Mouse (Mus musculus): ENCODE data around the gene Pctp. TPM values are rescaled to one million over a fixed set of nuclear protein-coding genes. Genes with fewer than 3 reads are reported as not detected.

The Pctp gene
- polyA plus RNA-seq, 1 experiment from 2014 or later, result 20.3 TPM

DNA sequence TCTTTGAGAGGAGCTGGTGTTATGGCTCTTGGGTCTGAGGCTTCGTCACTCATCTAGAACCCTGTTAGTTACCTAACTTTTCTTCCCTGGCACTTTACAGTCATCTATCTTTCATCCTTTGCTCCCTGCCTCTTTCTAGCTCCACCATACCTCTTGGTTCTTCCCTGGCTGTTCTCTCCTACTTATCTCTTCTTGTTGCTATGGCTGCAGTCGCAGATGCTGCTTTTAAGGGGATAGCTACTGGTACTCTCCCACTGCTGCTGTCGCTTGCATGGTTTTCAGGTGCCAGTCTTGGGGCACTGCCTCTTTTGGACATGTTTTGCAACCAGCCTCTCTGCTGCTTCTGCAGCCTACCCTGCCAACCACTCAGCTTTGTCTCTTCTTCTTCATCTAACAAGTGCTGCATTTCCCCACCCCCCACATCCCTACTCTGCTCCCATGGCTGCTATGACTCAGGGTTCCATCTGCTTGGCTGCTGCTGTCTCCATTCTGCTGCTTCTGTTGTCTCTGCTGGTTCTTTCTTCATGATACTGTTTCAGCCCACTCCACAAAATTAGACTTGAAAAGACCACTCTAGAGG, 51.9 kb downstream of the Pctp start:
- H3K27me3 ChIP-seq (replicated peaks), result no peaks in the 10 kb centered on the region
- H3K9me3 ChIP-seq, result no peaks in the 10 kb centered on the region
- H3K36me3 ChIP-seq, result no peaks in the 10 kb centered on the region
- no peak for ATAC-seq
- no peak overlapping the region for H3K4me3 ChIP-seq (replicated peaks)
- no peaks in the 10 kb centered on the region for H3K4me1 ChIP-seq (replicated peaks)
- H3K9ac ChIP-seq, result no peak overlapping the region
- H3K27ac ChIP-seq, result no peak overlapping the region
- no peak overlapping the region for H3K4me2 ChIP-seq (replicated peaks)
- WGBS, result 76% methylated on average over 3 of the region's 3 CpGs

DNA sequence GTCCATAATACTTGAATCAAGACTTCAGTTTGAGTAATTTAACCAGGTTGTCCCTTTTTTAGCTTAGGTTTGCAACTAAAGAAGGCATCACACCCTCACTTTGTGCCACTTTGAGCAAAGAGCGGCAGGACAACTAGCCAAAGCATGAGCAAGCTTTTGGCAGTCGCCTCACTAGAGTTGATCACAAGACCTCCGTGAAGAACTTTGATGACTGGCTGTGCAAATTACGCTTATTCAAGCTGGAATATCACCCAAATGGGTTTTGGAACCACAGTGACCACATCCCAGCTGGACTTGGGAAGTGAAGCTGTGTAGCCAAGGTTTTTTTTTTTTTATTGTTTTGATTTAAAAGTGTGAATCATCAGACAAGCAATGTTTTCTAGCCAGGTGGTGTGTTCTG, 54.9 kb downstream of the Pctp start:
- no peaks in the 10 kb centered on the region for H3K27me3 ChIP-seq (replicated peaks)
- ATAC-seq, result no peak
- no peak overlapping the region for H3K27ac ChIP-seq
- 88% methylated on average over 4 of the region's 4 CpGs for WGBS
- no peaks in the 10 kb centered on the region for H3K9me3 ChIP-seq
- no peaks in the 10 kb centered on the region for H3K4me1 ChIP-seq (replicated peaks)
- no peak overlapping the region for H3K4me3 ChIP-seq (replicated peaks)
- H3K36me3 ChIP-seq, result no peaks in the 10 kb centered on the region
- no peak overlapping the region for H3K9ac ChIP-seq
- H3K4me2 ChIP-seq (replicated peaks), result no peak overlapping the region

DNA sequence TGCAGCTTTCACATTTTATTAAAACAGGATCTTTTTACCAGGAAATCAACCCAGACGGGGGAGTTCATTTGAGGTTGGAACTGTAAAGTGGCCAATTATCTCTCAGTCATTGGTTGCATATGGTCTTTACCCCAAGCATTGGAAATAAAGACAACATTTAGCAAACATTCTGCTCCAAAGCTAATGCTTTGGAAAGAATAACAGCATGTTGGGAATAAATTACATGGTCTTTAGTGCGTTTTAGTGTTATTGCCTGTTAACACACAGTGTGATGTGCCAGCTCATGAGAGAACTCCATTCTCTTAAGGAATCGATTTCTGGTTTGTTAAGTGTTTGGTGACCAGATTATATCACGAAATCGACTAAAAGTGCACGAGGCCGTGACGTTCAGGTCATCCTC, 57.5 kb downstream of the Pctp start:
- Histone ChIP-seq H3K4me3 (replicated peaks) (no peak overlapping the region), H3K9me3 (no peaks in the 10 kb centered on the region), H3K27me3 (replicated peaks) (no peaks in the 10 kb centered on the region), H3K36me3 (no peaks in the 10 kb centered on the region), H3K27ac (no peak overlapping the region), H3K4me2 (replicated peaks) (no peak overlapping the region), H3K4me1 (replicated peaks) (no peaks in the 10 kb centered on the region), H3K9ac (no peak overlapping the region)
- no peak for ATAC-seq
- 91% methylated on average over 8 of the region's 8 CpGs for WGBS

DNA sequence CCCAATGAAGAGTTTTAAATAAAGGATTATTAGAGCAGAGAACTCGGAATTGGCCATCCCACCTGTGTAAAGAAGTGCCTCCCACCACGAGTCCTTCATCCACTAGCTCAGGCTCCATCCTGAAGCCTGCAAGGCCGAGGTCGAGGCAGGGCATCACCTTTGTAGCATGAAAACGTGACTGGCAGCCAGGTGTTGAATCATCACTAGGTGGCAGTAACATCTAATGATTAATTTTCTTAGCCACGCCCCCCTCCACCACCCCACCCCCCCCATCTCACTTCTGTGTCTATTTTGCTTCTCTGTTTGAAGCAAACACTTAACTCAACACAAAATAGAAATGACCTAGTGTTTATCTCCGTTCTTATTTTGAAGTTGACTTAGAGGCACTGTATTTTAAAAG, 65.5 kb downstream of the Pctp start:
- Histone ChIP-seq H3K4me3 (replicated peaks) (no peak overlapping the region), H3K4me2 (replicated peaks) (no peak overlapping the region), H3K9ac (no peak overlapping the region), H3K27me3 (replicated peaks) (no peaks in the 10 kb centered on the region), H3K27ac (no peak overlapping the region), H3K36me3 (no peaks in the 10 kb centered on the region), H3K4me1 (replicated peaks) (no peaks in the 10 kb centered on the region), H3K9me3 (no peaks in the 10 kb centered on the region)
- ATAC-seq, result no peak
- 22% methylated on average over 7 of the region's 7 CpGs for WGBS

Other genes with a start within 250 kb of the Pctp start
- 0.11 and 0.43 TPM in 2 replicates for gene Ankfn1, start 225.2 kb downstream of the Pctp start, polyA plus RNA-seq (2015; fragmentation: Nextera tagmentation; extraction: Ambion mirVana)
- gene Tmem100, start 27.5 kb upstream of the Pctp start, polyA plus RNA-seq (2015; fragmentation: Nextera tagmentation; extraction: Ambion mirVana), result 14.8 and 16.3 TPM in 2 replicates
- gene Gm45716, start 184.8 kb upstream of the Pctp start, polyA plus RNA-seq (2015; fragmentation: Nextera tagmentation; extraction: Ambion mirVana), result 9.8 and 12.3 TPM in 2 replicates
- gene Mmd, start 246.6 kb upstream of the Pctp start, polyA plus RNA-seq (2015; fragmentation: Nextera tagmentation; extraction: Ambion mirVana), result 46.7 and 52.6 TPM in 2 replicates